8 mouse cellular contexts compared by ENCODE assay signal in the genomic region with DNA sequence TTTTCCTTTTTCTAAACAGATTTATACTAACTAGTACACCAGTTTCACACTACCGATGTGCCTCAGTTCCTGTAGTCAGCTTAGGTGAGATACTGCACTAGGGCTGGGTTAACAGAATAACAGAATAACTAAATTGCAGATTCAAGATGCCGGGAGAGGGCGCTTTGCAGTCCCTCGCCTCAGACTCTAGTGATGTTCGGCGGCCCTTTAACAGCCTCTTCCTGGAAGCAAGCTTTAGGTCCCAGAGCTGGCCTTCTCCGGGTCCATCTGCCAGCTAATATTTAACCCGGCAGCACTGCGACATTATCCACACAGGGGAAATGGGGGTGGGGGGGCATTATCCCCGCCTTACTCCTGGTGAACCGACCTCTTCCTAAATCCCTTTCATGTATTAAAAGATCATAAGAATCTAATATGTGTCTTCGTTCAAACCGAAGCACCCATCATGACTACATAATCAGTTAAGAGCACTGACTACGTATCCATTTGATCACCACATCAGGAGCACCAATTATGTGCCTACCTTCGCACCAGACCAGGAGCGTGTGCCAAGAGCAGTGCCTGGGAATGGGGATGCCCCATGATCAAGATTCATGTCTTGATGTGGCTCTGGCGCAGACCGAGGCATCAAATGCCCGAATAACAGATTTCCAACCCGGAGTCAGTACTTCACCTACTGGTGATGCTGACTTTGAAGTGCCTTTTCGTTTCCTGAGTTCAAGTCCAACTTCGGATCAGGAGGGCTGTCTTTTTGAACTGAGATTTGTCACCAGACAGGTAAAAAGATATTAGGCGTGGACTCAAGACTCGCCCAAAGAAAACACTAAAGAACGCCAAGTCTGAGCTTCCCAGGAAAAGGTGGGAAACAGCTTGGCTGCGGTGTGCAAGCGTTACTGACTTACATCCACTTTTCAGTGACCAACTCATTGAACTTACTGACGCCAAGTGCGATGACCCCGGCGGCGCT. TPM values are rescaled to one million over a fixed set of nuclear protein-coding genes. Genes with fewer than 3 reads are reported as not detected.
DNase-seq lines count a peak whose midpoint lies in the region; ATAC-seq and TF ChIP-seq lines count a peak whose summit lies in the region.

No protein-coding gene starts in this region.

- DNase-seq in adrenal gland, adult (ENCODE audit: inconsistent age in 2 of 2, low spot score in 1 of 2): peak; percentile 61 to 84
- DNase-seq in adrenal gland, adult 8-10 months: no peak
- DNase-seq in ES-CJ7 (ENCODE audit: low read depth, low spot score): peak; percentile 69
- peak; percentile 66 to 72 for DNase-seq in cerebellum, postnatal 36 days
- peak; percentile 61 for DNase-seq in lung, adult 2 months
- peak; percentile 82 for DNase-seq in retina, embryonic 14.5 days (ENCODE audit: low spot score)

- H3K27me3 ChIP-seq in heart, embryonic 13.5 days (replicated peaks): no peaks in the 10 kb centered on the region
- no peaks in the 10 kb centered on the region for H3K27me3 ChIP-seq in kidney, embryonic 14.5 days (ENCODE audit: control insufficient read depth, insufficient read depth, low read length)

- TF ChIP-seq CTCF in lung, adult 2 months (IDR thresholded peaks at IDR 0.05; ENCODE audit: insufficient read depth, low read length): peak; percentile 47

- no peak for ATAC-seq in heart, embryonic 13.5 days (ENCODE audit: extremely low read depth, insufficient number of reproducible peaks, low FRiP score, low TSS enrichment)
- ATAC-seq in kidney, embryonic 14.5 days (ENCODE audit: low FRiP score, low TSS enrichment): no peak; the same call in 1 of the 2 replicates

- peak overlapping the region; percentile 98 for H3K9ac ChIP-seq in heart, embryonic 13.5 days
- H3K9ac ChIP-seq in kidney, embryonic 14.5 days (ENCODE audit: low read depth, low read length): peak overlapping the region; percentile 96

- H3K27ac ChIP-seq in heart, embryonic 13.5 days (replicated peaks): peak overlapping the region; percentile 97
- peak overlapping the region; percentile 94 for H3K27ac ChIP-seq in kidney, embryonic 14.5 days (ENCODE audit: low read depth, low read length)

- H3K4me3 ChIP-seq in heart, embryonic 13.5 days: peak overlapping the region; percentile 90
- peak overlapping the region; percentile 88 for H3K4me3 ChIP-seq in kidney, embryonic 14.5 days (ENCODE audit: low read length)
- H3K4me3 ChIP-seq in lung, adult 2 months (replicated peaks; ENCODE audit: extremely low read depth, low read depth, low read length): peak overlapping the region; percentile 50

- H3K4me1 ChIP-seq in heart, embryonic 13.5 days: peaks cover 55% of the 10 kb centered on the region
- peaks cover 33% of the 10 kb centered on the region for H3K4me1 ChIP-seq in kidney, embryonic 14.5 days (ENCODE audit: control insufficient read depth, insufficient read depth, low read length)
- H3K4me1 ChIP-seq in lung, adult 2 months (ENCODE audit: control insufficient read depth, insufficient read depth, low read length): peaks cover 18% of the 10 kb centered on the region

- peaks cover 22% of the 10 kb centered on the region for H3K36me3 ChIP-seq in heart, embryonic 13.5 days
- peaks cover 9% of the 10 kb centered on the region for H3K36me3 ChIP-seq in kidney, embryonic 14.5 days (ENCODE audit: control insufficient read depth, insufficient read depth, low read length)

- no peaks in the 10 kb centered on the region for H3K9me3 ChIP-seq in heart, embryonic 13.5 days
- no peaks in the 10 kb centered on the region for H3K9me3 ChIP-seq in kidney, embryonic 14.5 days (ENCODE audit: control insufficient read depth, low read length)

- 12% methylated on average over 32 of the region's 32 CpGs for WGBS in heart, embryonic 13.5 days
- WGBS in kidney, embryonic 14.5 days: 13% methylated on average over 32 of the region's 32 CpGs
- WGBS in lung, adult 2 months: 19% methylated on average over 32 of the region's 32 CpGs

- H3K4me2 ChIP-seq in heart, embryonic 13.5 days: peak overlapping the region; percentile 83
- peak overlapping the region; percentile 95 for H3K4me2 ChIP-seq in kidney, embryonic 14.5 days (replicated peaks; ENCODE audit: low read depth, low read length)

- no peak for TF ChIP-seq POLR2A in lung, adult 2 months (IDR thresholded peaks at IDR 0.05; ENCODE audit: borderline replicate concordance, extremely low read depth, low read depth, low read length)

RNA-seq across cellular contexts. Expression of a gene that starts 1.3 kb away (rescaled TPM):
- total RNA-seq in adrenal gland, adult 8-10 months (2022): 10 to 100 TPM; 14.6 to 28.9 (median 23.8) TPM
- polyA plus RNA-seq in heart, embryonic 13.5 days (2015; fragmentation: Nextera tagmentation; extraction: Ambion mirVana): 19.9 and 23.5 TPM in 2 replicates
- polyA plus RNA-seq in kidney, embryonic 14.5 days (2014; fragmentation: Nextera tagmentation; extraction: Ambion mirVana): 42.4 and 47.3 TPM in 2 replicates
- polyA plus RNA-seq in lung, adult 2 months (2012; rRNA removed): 66.5 and 76.4 TPM in 2 replicates

RNA-seq across cellular contexts. Expression of a gene that starts 31.6 kb away (rescaled TPM):
- total RNA-seq in adrenal gland, adult 8-10 months (2022): 100 to 1,000 TPM in 2 of 4 experiments, 10 to 100 TPM in 2; 81.7 to 124 (median 102) TPM
- polyA plus RNA-seq in heart, embryonic 13.5 days (2015; fragmentation: Nextera tagmentation; extraction: Ambion mirVana): 136 and 139 TPM in 2 replicates
- polyA plus RNA-seq in kidney, embryonic 14.5 days (2014; fragmentation: Nextera tagmentation; extraction: Ambion mirVana): 102 and 116 TPM in 2 replicates
- 8.4 and 12.3 TPM in 2 replicates for polyA plus RNA-seq in lung, adult 2 months (2012; rRNA removed)

RNA-seq across cellular contexts. Expression of a gene that starts 33.5 kb away (rescaled TPM):
- total RNA-seq in adrenal gland, adult 8-10 months (2022): 10 to 100 TPM in 1 of 4 experiments, 1 to 10 TPM in 3; 6.1 to 10.8 (median 7.6) TPM
- polyA plus RNA-seq in heart, embryonic 13.5 days (2015; fragmentation: Nextera tagmentation; extraction: Ambion mirVana): 6.3 and 7.7 TPM in 2 replicates
- 24.5 and 25.7 TPM in 2 replicates for polyA plus RNA-seq in kidney, embryonic 14.5 days (2014; fragmentation: Nextera tagmentation; extraction: Ambion mirVana)
- 6.0 and 6.9 TPM in 2 replicates for polyA plus RNA-seq in lung, adult 2 months (2012; rRNA removed)

RNA-seq across cellular contexts. Expression of a gene that starts 46.5 kb away (rescaled TPM):
- total RNA-seq in adrenal gland, adult 8-10 months (2022): 10 to 100 TPM; 10.1 to 16.9 (median 11.1) TPM
- 15.2 and 15.8 TPM in 2 replicates for polyA plus RNA-seq in heart, embryonic 13.5 days (2015; fragmentation: Nextera tagmentation; extraction: Ambion mirVana)
- polyA plus RNA-seq in kidney, embryonic 14.5 days (2014; fragmentation: Nextera tagmentation; extraction: Ambion mirVana): 14.4 and 16.1 TPM in 2 replicates
- polyA plus RNA-seq in lung, adult 2 months (2012; rRNA removed): 86.4 and 91.1 TPM in 2 replicates

RNA-seq across cellular contexts. Expression of a gene that starts 46.6 kb away (rescaled TPM):
- 100 to 1,000 TPM; 107 to 132 (median 117) TPM for total RNA-seq in adrenal gland, adult 8-10 months (2022)
- 65.6 and 72.5 TPM in 2 replicates for polyA plus RNA-seq in heart, embryonic 13.5 days (2015; fragmentation: Nextera tagmentation; extraction: Ambion mirVana)
- polyA plus RNA-seq in kidney, embryonic 14.5 days (2014; fragmentation: Nextera tagmentation; extraction: Ambion mirVana): 46.3 and 68.8 TPM in 2 replicates
- 16.1 and 21.2 TPM in 2 replicates for polyA plus RNA-seq in lung, adult 2 months (2012; rRNA removed)
